Mouse (Mus musculus) heart, postnatal 0 days (tissue): ENCODE results near the gene Eef1akmt3.

Source experiments
- CTCF ChIP-seq: IDR thresholded peaks from 2 replicates; pipeline ENCODE4 v1.5.1; 2016; ENCODE audit warnings: antibody characterized with exemption, control low read depth, low read depth
- EP300 ChIP-seq: IDR thresholded peaks from 2 replicates; pipeline ENCODE4 v1.6.1; 2016; ENCODE audit warnings: antibody characterized with exemption, low read depth

GRCm38 (mm10) chr10:127000529-127000928 is 40.8 kb downstream of the Eef1akmt3 start, which contains the start of gene Avil:
- TF ChIP-seq CTCF (no peak), EP300 (no peak)
